Mouse (Mus musculus) liver, embryonic 16.5 days (tissue): Measurements from ENCODE around the gene Rnf19b. TPM values are rescaled to one million over a fixed set of nuclear protein-coding genes. Genes with fewer than 3 reads are reported as not detected.

Experiments
- ATAC-seq: fragments of 200-750 bp; cut with Nextera tagmentation; 2 replicates; pipeline ENCODE4 v1.8.0; 2017; ENCODE audit warnings: low read depth, mild to moderate bottlenecking, moderate number of reproducible peaks, moderate library complexity
- H3K27ac ChIP-seq: fragments of 300-500 bp; sonication (generic); 2 replicates; pipeline ENCODE4 v1.5.1; 2014; ENCODE audit warnings: mild to moderate bottlenecking, low read length
- H3K27me3 ChIP-seq: fragments of 300-500 bp; sonication (generic); 2 replicates; pipeline ENCODE4 v1.6.1; 2014; ENCODE audit warnings: low read depth, low read length, mixed read lengths; ENCODE audit not compliant: control insufficient read depth, insufficient read depth
- H3K36me3 ChIP-seq: fragments of 300-500 bp; sonication (generic); 2 replicates; pipeline ENCODE4 v1.6.1; 2014; ENCODE audit warnings: mild to moderate bottlenecking; ENCODE audit not compliant: control insufficient read depth, insufficient read depth
- H3K4me1 ChIP-seq: fragments of 300-500 bp; sonication (generic); 2 replicates; pipeline ENCODE4 v1.6.1; 2014; ENCODE audit warnings: low read depth, low read length, mixed read lengths; ENCODE audit not compliant: control insufficient read depth
- H3K4me2 ChIP-seq: fragments of 300-500 bp; sonication (generic); 2 replicates; pipeline ENCODE4 v1.6.1; 2014; ENCODE audit warnings: low read depth, low read length, mixed read lengths
- H3K4me3 ChIP-seq: fragments of 300-500 bp; sonication (generic); 2 replicates; pipeline ENCODE4 v1.5.1; 2014; ENCODE audit warnings: low read depth, mild to moderate bottlenecking, low read length
- H3K9ac ChIP-seq: fragments of 300-500 bp; sonication (generic); 2 replicates; pipeline ENCODE4 v1.6.1; 2014; ENCODE audit warnings: low read depth, low read length
- H3K9me3 ChIP-seq: fragments of 300-500 bp; sonication (generic); replicated peaks from 2 replicates; pipeline ENCODE4 v1.6.1; 2016; ENCODE audit warnings: low read length; ENCODE audit not compliant: control insufficient read depth
- WGBS: fragments of 180-500 bp; shearing (Covaris S2); extraction: QIAGEN DNeasy Blood & Tissue Kit; methylation state at CpG from one replicate; pipeline ENCODE4 v1.1.7; 2014; ENCODE audit not compliant: insufficient replicate concordance; 5-methylcytosine and 5-hydroxymethylcytosine counted together
- polyA plus RNA-seq: library from polyadenylated mRNA; unstranded; fragments of >200 nt; fragmentation: Nextera tagmentation; extraction: Ambion mirVana; gene quantifications from 2 replicates; pipeline ENCODE4 v1.2.1, GENCODE M21; 2015

Gene Rnf19b
- polyA plus RNA-seq, 1 experiment from 2014 or later: 4.4 TPM

DNA sequence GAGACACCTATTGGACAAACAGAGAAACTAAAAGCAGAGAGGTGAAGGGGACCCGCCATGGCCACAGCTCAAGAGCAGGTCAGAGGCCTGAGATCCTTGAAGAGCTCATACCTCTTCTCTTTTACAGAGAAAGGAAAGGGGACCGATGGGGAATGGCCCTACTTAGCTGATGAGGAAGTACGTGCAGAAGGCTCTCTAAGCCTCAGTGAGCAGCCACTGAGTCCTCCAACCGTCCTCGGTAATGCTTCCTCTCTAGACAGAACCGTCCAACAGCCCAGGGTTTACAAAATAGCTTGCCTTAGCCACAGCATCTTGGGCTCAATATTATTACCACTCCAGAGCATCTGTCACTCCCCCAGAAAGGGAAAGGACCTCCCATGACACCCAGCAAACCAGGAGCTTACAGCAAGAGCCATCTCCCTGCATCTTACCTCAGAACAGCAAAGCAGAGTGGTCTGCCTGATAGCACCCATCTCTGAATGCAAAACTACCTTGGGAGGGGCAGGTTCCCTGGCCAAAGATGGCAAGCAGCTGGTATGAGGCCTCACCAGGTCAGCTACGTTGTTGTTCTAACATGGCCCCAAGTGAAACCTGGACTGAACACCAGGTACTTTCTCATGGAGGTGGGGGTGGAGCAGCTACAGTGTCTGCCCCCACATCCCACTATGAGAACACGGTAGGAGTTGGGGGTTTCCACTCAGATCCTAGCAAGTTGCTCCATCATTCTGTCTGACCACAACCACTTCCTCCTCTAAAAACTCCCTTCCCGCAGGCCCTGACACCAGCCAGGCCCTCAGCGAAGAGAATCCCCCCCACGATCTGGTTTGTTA is 25.7 kb upstream of the Rnf19b start:
- H3K4me2 ChIP-seq: no peak overlapping the region
- no peaks in the 10 kb centered on the region for H3K36me3 ChIP-seq
- H3K9ac ChIP-seq: no peak overlapping the region
- peak; percentile 41; the same call in 1 of the 2 replicates for ATAC-seq
- H3K4me1 ChIP-seq: peaks cover 10% of the 10 kb centered on the region
- peak overlapping the region; percentile 48 for H3K27ac ChIP-seq
- H3K9me3 ChIP-seq: no peaks in the 10 kb centered on the region
- no peaks in the 10 kb centered on the region for H3K27me3 ChIP-seq
- no peak overlapping the region for H3K4me3 ChIP-seq
- 14% methylated on average over 11 of the region's 11 CpGs for WGBS

DNA sequence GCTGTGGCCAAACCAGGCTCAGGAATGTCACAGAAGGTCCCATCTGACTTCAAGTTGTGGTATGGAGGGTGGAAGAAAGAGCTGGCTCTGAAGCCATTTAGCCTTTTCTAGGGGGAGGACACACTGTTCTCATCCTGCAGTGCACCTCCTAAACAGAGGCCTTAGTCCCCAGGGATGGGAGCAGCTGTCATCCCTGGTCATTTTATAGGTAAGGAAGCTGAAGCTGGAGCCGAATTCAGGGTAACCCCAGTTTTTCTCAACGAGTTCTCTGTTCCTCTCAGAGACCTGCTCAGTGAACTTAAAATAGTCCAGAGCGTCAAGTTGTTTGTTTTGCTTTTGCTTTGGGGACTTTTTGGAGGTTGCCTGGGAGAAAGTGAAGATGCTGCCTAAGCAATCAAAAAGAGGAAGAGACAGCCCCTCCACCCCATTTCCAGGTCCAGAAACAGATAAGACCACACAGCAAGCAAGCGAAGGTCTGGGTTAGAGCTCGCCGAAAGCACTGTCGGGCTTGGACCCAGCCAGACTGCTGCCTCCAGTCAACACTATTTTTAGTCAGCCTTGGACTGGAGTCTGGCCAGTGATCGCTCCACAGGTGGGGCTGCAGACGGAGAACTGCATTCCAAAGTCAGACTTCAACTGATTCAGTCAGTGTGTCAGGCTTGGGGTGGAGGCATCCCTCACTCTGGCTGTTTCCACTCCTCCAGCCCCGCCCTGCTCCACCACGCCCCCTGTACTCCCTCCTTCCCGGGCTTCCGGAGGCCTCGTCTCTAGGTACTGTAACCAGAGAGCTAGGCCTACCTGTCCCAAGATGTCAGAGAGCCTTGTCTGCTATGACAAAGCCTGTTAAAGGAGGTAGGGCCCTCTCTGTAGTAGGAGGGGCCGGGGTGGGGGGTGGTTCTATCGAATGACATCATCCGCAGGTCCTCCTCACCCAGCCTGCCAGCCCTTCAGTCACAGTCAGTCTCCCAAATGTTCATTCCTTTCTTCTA is 24.8 kb upstream of the Rnf19b start:
- Histone ChIP-seq H3K36me3 (no peaks in the 10 kb centered on the region), H3K4me3 (no peak overlapping the region), H3K4me2 (peak overlapping the region; percentile 32), H3K27me3 (no peaks in the 10 kb centered on the region), H3K4me1 (peaks cover 10% of the 10 kb centered on the region), H3K9ac (no peak overlapping the region), H3K27ac (peak overlapping the region; percentile 43), H3K9me3 (no peaks in the 10 kb centered on the region)
- ATAC-seq: peak; percentile 70
- WGBS: 7% methylated on average over 17 of the region's 17 CpGs

DNA sequence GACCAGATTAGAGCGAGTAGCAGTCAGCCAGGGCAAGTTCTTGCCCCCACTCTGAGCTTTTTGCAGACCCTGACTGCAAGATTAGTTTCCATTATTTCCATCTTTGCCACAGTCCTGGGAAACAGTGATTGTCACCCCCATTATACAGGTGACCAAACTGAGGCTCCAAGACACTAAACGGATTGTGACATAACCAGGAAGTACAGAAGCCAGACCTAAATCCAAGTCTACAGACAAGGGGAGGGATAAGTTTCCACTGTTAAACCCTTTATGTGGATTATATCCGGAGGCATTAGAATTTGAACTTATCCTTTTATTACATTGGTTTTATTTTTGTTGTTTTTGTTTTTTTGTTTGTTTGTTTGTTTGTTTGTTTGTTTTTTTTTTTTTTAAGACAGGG is 23.8 kb upstream of the Rnf19b start:
- 63% methylated on average over 3 of the region's 3 CpGs for WGBS
- no peak overlapping the region for H3K4me2 ChIP-seq

DNA sequence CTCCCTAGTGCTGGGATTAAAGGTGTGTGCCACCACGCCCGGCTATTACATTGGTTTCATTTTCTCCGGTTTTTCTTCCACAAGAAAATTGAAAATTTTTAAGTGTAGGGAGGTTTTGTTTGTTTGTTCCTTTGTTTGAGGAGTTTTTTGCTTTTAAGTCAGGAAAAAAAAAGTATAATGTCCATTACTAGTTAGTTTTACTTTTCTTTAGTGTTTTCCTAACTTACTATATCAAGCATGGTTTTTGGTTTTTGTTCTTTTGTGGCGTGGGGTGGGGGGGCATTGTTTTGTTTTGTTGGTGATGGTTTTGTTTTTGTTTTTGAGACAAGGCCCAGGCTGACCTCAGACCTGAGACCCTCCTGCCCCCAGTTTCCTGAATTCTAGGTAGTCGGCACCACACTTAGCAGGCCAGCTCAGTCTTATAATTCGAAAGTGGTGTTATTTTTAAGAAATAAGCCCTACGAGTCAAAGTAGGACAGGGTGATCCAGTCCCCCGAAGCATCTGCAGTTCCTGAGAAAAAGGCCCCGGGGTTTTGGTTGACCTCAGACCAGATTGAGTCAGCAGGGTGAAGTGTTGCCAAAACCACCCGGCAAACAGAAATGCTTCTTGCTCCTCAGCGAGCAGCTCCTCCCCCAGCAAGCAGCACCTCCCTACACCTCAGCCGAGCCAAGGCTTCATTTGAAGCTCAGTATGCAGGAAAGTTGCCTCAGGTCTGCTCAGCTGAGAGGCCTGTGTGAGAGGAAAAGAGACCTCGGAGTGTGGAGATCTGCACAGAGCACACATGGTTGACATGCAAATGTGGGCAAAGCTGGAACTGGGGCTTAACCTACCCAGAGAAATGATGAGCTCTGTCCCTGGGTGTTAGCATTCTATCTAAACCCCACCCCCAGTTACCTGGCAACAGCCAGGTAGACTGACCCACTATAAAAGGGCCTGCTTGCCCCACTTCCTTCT is 23.1 kb upstream of the Rnf19b start:
- H3K27ac ChIP-seq: peak overlapping the region; percentile 16; the same call in 1 of the 2 replicates
- H3K36me3 ChIP-seq: no peaks in the 10 kb centered on the region

More for the DNA sequence above, 23.8 kb upstream of the Rnf19b start:
- Histone ChIP-seq H3K36me3 (no peaks in the 10 kb centered on the region), H3K9ac (no peak overlapping the region), H3K4me3 (no peak overlapping the region), H3K4me1 (peaks cover 10% of the 10 kb centered on the region), H3K27ac (no peak overlapping the region), H3K9me3 (no peaks in the 10 kb centered on the region), H3K27me3 (no peaks in the 10 kb centered on the region)
- ATAC-seq: no peak

DNA sequence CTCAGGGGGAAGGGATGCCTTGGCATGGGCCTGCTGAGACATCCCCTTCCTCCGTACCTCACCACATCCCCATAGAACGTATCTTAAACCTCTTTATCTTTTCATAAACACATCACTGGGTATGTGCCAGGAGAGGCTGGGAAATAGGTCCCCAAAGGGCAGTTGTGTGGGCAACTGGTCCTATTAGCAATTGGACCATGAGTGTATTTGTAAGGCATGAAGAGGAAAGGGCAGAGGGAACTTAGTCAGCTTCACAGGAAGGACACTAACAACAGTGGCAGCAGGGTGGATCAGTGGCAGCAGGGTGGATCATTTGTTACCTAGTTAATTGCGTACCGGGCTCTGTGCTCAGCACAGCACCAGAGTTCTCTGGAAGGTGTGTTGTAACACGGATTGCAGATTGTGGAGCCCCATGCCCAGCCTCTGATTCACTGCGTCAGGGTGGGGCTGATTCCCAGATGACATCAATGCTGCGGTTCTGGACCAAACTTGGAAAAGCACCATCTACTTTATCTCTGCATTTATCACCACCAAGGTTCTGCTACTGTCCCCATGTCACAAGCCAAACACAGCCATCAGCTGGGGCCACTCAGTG is 22.1 kb upstream of the Rnf19b start:
- no peaks in the 10 kb centered on the region for H3K9me3 ChIP-seq
- no peak overlapping the region for H3K4me3 ChIP-seq
- 49% methylated on average over 7 of the region's 7 CpGs for WGBS
- no peaks in the 10 kb centered on the region for H3K36me3 ChIP-seq
- H3K27ac ChIP-seq: no peak overlapping the region
- no peak for ATAC-seq
- no peak overlapping the region for H3K4me2 ChIP-seq
- H3K4me1 ChIP-seq: peaks cover 10% of the 10 kb centered on the region
- no peaks in the 10 kb centered on the region for H3K27me3 ChIP-seq
- no peak overlapping the region for H3K9ac ChIP-seq

More for the DNA sequence above, 23.1 kb upstream of the Rnf19b start:
- Histone ChIP-seq H3K9ac (no peak overlapping the region), H3K27me3 (no peaks in the 10 kb centered on the region), H3K9me3 (no peaks in the 10 kb centered on the region), H3K4me1 (peaks cover 10% of the 10 kb centered on the region), H3K4me2 (no peak overlapping the region), H3K4me3 (no peak overlapping the region)
- WGBS: 31% methylated on average over 13 of the region's 13 CpGs
- peak; percentile 22; the same call in 1 of the 2 replicates for ATAC-seq

DNA sequence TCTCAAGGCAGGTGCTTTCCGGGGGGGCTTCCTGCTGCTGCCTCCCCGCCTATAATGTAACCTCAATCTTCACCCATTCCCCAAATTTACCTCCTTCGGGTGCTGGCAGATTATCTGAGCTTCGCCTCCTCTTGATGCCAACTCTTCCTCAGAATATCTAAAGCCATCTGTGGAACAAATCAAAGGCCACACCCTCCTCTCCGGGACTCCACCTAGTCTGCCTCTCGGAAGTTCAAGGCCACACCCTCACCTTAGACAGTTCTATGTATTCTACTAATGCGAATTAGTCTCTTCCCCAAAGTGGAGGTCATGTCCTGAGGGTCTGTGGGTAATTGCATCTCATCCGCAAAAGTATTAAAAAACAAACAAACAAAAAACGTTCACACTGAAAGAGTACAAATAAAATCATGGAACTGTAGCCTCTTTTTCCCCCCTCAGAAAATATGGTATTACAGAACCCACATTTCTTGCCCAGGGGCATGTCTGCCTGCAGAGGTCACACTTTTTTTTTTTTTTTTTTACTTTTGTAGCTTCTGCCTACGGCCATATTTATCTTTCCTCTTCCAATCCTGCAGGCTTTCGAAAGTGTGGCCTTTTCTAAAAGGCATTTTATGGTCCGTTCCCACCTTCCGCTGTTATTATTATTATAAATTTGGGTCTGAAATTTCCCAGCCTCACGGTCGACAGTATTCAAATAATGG is 10.2 kb upstream of the Rnf19b start:
- Histone ChIP-seq H3K4me3 (peak overlapping the region; percentile 49), H3K27me3 (peaks cover 52% of the 10 kb centered on the region), H3K9me3 (no peaks in the 10 kb centered on the region), H3K4me1 (peaks cover 44% of the 10 kb centered on the region), H3K4me2 (peak overlapping the region; percentile 71), H3K27ac (no peak overlapping the region), H3K9ac (no peak overlapping the region), H3K36me3 (no peaks in the 10 kb centered on the region)
- WGBS: 14% methylated on average over 15 of the region's 15 CpGs
- ATAC-seq: no peak

DNA sequence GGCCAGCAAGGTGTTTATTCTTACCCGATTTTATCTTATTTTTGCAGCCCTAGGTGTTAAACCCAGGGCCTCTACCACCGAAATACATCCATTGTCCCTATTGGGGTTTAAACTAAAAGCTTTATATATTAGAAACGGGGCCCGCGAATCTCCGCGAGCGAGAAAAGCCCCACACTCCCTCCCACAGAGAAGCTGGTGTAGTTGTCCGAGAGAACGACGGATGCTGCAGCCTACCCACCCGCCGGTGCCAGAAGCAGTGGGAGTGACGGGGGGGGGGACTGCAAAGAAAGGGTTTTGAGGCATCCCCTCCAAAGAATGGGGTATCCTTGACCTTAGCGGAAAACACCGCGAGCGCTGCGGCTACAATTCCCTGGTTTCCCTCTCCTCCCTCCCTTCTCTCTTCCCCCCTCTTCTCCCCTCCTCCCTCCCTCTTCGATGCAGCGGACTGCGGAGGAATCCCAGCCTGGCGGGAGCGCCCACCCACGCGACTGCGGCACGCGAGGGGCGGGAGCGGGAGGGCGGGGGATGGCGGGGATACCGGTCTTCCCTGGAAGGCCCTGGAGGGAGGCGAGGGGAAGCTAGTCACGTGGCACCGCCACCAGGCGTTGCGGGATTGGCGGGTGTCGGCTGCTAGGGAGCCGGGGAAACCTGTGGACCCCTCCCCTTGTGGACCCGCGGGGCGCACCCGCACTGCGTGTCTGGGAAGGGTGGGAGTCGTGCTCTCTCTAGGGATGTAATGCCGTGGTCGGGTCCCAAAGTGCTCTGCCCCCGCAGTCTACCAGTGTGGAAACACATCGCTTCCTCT is 9.4 kb upstream of the Rnf19b start:
- H3K9ac ChIP-seq: 0 out of 2 replicates have a peak overlapping the region, but pooled peaks have one; percentile 24
- no peak overlapping the region for H3K27ac ChIP-seq
- peak overlapping the region; percentile 71 for H3K4me2 ChIP-seq
- H3K36me3 ChIP-seq: no peaks in the 10 kb centered on the region
- 2% methylated on average over 49 of the region's 52 CpGs for WGBS
- ATAC-seq: peak; percentile 44
- H3K4me1 ChIP-seq: peaks cover 44% of the 10 kb centered on the region
- H3K9me3 ChIP-seq: no peaks in the 10 kb centered on the region
- peaks cover 52% of the 10 kb centered on the region for H3K27me3 ChIP-seq
- peak overlapping the region; percentile 49 for H3K4me3 ChIP-seq
